Mouse (Mus musculus) liver, embryonic 16.5 days (tissue): ENCODE measurements around the gene Ccr6. TPM values are rescaled to one million over a fixed set of nuclear protein-coding genes. Genes with fewer than 3 reads are reported as not detected.

Source experiments
- ATAC-seq: fragments of 200-750 bp; cut with Nextera tagmentation; 2 replicates; pipeline ENCODE4 v1.8.0; 2017; ENCODE audit warnings: low read depth, mild to moderate bottlenecking, moderate number of reproducible peaks, moderate library complexity
- H3K27ac ChIP-seq: fragments of 300-500 bp; sonication (generic); 2 replicates; pipeline ENCODE4 v1.5.1; 2014; ENCODE audit warnings: mild to moderate bottlenecking, low read length
- H3K27me3 ChIP-seq: fragments of 300-500 bp; sonication (generic); 2 replicates; pipeline ENCODE4 v1.6.1; 2014; ENCODE audit warnings: low read depth, low read length, mixed read lengths; ENCODE audit not compliant: control insufficient read depth, insufficient read depth
- H3K36me3 ChIP-seq: fragments of 300-500 bp; sonication (generic); 2 replicates; pipeline ENCODE4 v1.6.1; 2014; ENCODE audit warnings: mild to moderate bottlenecking; ENCODE audit not compliant: control insufficient read depth, insufficient read depth
- H3K4me1 ChIP-seq: fragments of 300-500 bp; sonication (generic); 2 replicates; pipeline ENCODE4 v1.6.1; 2014; ENCODE audit warnings: low read depth, low read length, mixed read lengths; ENCODE audit not compliant: control insufficient read depth
- H3K4me2 ChIP-seq: fragments of 300-500 bp; sonication (generic); 2 replicates; pipeline ENCODE4 v1.6.1; 2014; ENCODE audit warnings: low read depth, low read length, mixed read lengths
- H3K4me3 ChIP-seq: fragments of 300-500 bp; sonication (generic); 2 replicates; pipeline ENCODE4 v1.5.1; 2014; ENCODE audit warnings: low read depth, mild to moderate bottlenecking, low read length
- H3K9ac ChIP-seq: fragments of 300-500 bp; sonication (generic); 2 replicates; pipeline ENCODE4 v1.6.1; 2014; ENCODE audit warnings: low read depth, low read length
- H3K9me3 ChIP-seq: fragments of 300-500 bp; sonication (generic); replicated peaks from 2 replicates; pipeline ENCODE4 v1.6.1; 2016; ENCODE audit warnings: low read length; ENCODE audit not compliant: control insufficient read depth
- WGBS: fragments of 180-500 bp; shearing (Covaris S2); extraction: QIAGEN DNeasy Blood & Tissue Kit; methylation state at CpG from one replicate; pipeline ENCODE4 v1.1.7; 2014; ENCODE audit not compliant: insufficient replicate concordance; 5-methylcytosine and 5-hydroxymethylcytosine counted together
- polyA plus RNA-seq: library from polyadenylated mRNA; unstranded; fragments of >200 nt; fragmentation: Nextera tagmentation; extraction: Ambion mirVana; gene quantifications from 2 replicates; pipeline ENCODE4 v1.2.1, GENCODE M21; 2015

The Ccr6 gene
- polyA plus RNA-seq, 1 experiment from 2014 or later = 0.08 TPM

GRCm38 (mm10) chr17:8225746-8226145 is 10.1 kb upstream of the Ccr6 start:
- 51% methylated on average over 4 of the region's 4 CpGs for WGBS
- no peak overlapping the region for H3K27ac ChIP-seq
- H3K36me3 ChIP-seq = no peaks in the 10 kb centered on the region
- no peak overlapping the region for H3K9ac ChIP-seq
- no peaks in the 10 kb centered on the region for H3K4me1 ChIP-seq
- H3K4me3 ChIP-seq = no peak overlapping the region
- ATAC-seq = no peak; the same call in 1 of the 2 replicates
- H3K4me2 ChIP-seq = no peak overlapping the region
- H3K9me3 ChIP-seq = no peaks in the 10 kb centered on the region
- H3K27me3 ChIP-seq = no peaks in the 10 kb centered on the region

DNA sequence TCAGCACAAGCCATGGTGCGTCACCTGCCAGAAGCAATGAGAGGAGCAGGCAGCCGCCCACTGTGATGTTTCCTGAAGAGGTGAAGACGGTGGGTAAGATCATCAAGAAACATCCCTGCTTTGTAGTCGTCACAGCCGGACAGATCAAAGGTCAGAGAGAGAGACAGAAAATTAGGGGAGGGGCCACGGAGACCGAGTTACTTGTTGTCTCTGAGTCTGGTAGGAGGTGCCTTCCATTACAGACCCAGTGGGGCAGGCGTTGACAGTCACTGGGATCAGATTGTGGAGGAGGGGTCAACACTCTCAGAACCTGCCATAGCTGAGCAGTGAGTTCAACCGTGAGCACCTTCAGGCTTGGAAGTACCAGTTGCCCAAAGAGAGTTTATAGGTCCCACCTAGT is 7.2 kb upstream of the Ccr6 start:
- WGBS = 52% methylated on average over 9 of the region's 9 CpGs
- H3K4me1 ChIP-seq = no peaks in the 10 kb centered on the region
- H3K27me3 ChIP-seq = no peaks in the 10 kb centered on the region
- no peak overlapping the region for H3K4me3 ChIP-seq
- no peak overlapping the region for H3K9ac ChIP-seq
- no peak for ATAC-seq
- H3K9me3 ChIP-seq = no peaks in the 10 kb centered on the region
- no peaks in the 10 kb centered on the region for H3K36me3 ChIP-seq
- H3K4me2 ChIP-seq = no peak overlapping the region
- H3K27ac ChIP-seq = no peak overlapping the region

GRCm38 (mm10) chr17:8229607-8230006 is 6.2 kb upstream of the Ccr6 start:
- Histone ChIP-seq H3K4me3 (no peak overlapping the region), H3K36me3 (no peaks in the 10 kb centered on the region), H3K27me3 (no peaks in the 10 kb centered on the region), H3K4me2 (no peak overlapping the region), H3K4me1 (no peaks in the 10 kb centered on the region), H3K9me3 (no peaks in the 10 kb centered on the region), H3K9ac (no peak overlapping the region), H3K27ac (no peak overlapping the region)
- no peak for ATAC-seq
- 59% methylated on average over 3 of the region's 3 CpGs for WGBS

DNA sequence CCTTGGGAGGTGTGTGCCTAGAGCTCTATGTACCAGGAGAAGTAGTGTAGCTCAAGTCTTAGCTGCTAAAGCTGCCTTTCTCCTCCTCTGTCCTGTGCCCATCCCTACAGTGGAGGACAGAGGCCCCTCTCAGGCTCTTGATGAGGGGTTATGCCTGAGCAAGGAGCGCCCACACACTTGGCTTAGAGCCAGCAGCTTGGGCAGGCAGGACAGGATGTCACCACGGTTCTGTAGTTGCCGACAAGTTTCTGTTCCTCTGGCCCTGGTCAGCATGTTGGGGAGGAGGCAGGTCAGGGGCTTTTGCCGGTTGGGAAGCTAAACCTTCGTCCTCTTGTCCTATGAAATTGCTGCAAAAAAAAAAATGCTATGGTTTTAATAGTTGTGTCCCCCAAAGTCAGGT is 3.8 kb upstream of the Ccr6 start:
- 46% methylated on average over 5 of the region's 5 CpGs for WGBS

GRCm38 (mm10) chr17:8233618-8234214 is 2.1 kb upstream of the Ccr6 start:
- no peak for ATAC-seq
- Histone ChIP-seq H3K4me3 (no peak overlapping the region), H3K4me1 (no peaks in the 10 kb centered on the region), H3K27me3 (no peaks in the 10 kb centered on the region), H3K9me3 (no peaks in the 10 kb centered on the region), H3K36me3 (no peaks in the 10 kb centered on the region), H3K27ac (no peak overlapping the region), H3K4me2 (no peak overlapping the region), H3K9ac (no peak overlapping the region)
- WGBS = 47% methylated on average over 15 of the region's 15 CpGs

More for the DNA sequence above, 3.8 kb upstream of the Ccr6 start:
- no peak for ATAC-seq
- Histone ChIP-seq H3K27ac (no peak overlapping the region), H3K36me3 (no peaks in the 10 kb centered on the region), H3K4me2 (no peak overlapping the region), H3K9ac (no peak overlapping the region), H3K9me3 (no peaks in the 10 kb centered on the region), H3K27me3 (no peaks in the 10 kb centered on the region), H3K4me3 (no peak overlapping the region), H3K4me1 (no peaks in the 10 kb centered on the region)

DNA sequence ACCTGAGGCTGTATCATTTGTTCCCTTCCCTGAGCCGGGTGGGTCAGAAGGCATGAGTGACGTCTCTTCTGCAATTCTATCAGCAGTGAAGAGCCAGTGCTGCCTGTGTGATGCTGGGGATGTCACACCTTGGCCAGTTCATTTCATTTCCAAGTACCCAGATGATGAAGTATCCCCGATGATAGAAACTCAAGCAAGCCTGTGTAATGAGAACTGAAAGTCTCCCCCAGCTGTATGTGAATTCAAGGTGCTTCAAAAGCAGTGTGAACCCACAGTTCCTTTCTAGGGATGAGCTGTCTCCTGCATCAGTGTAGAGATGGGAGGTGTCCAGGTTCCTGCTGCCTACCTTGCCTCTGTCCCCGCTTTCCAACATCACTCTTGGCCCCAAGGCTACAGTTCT is 1.3 kb upstream of the Ccr6 start:
- H3K27ac ChIP-seq = no peak overlapping the region
- WGBS = 50% methylated on average over 4 of the region's 4 CpGs
- no peak for ATAC-seq
- H3K9ac ChIP-seq = no peak overlapping the region
- H3K9me3 ChIP-seq = no peaks in the 10 kb centered on the region
- H3K27me3 ChIP-seq = no peaks in the 10 kb centered on the region
- H3K4me2 ChIP-seq = no peak overlapping the region
- H3K36me3 ChIP-seq = no peaks in the 10 kb centered on the region
- no peaks in the 10 kb centered on the region for H3K4me1 ChIP-seq
- no peak overlapping the region for H3K4me3 ChIP-seq

GRCm38 (mm10) chr17:8238012-8238710 is 2.3 kb downstream of the Ccr6 start:
- Histone ChIP-seq H3K27me3 (no peaks in the 10 kb centered on the region), H3K9me3 (no peaks in the 10 kb centered on the region), H3K4me2 (no peak overlapping the region), H3K4me3 (no peak overlapping the region), H3K9ac (no peak overlapping the region), H3K4me1 (no peaks in the 10 kb centered on the region), H3K27ac (no peak overlapping the region), H3K36me3 (no peaks in the 10 kb centered on the region)
- WGBS = 48% methylated on average over 15 of the region's 15 CpGs
- no peak for ATAC-seq

DNA sequence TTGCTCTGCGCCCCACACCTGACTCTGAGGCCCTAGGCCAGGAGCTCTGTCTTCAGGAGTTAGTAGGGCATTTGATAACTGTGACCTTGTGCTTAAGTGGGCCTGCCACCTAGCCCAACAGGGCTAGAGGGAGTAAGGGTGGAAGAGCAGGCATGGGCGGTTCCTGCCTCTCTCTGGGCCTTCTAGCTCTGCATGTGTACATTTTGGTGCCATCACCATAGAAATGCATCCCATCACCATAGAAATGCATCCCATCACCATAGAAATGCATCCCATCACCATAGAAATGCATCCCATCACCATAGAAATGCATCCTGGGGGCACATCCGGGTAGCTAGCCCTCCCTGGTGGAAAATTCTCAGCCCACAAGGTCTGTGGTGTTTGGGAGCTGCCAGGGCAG is 3.7 kb downstream of the Ccr6 start:
- Histone ChIP-seq H3K4me1 (no peaks in the 10 kb centered on the region), H3K4me2 (no peak overlapping the region), H3K4me3 (no peak overlapping the region), H3K9ac (no peak overlapping the region), H3K36me3 (no peaks in the 10 kb centered on the region), H3K27me3 (no peaks in the 10 kb centered on the region), H3K27ac (no peak overlapping the region), H3K9me3 (no peaks in the 10 kb centered on the region)
- ATAC-seq = no peak
- 50% methylated on average over 3 of the region's 3 CpGs for WGBS

GRCm38 (mm10) chr17:8240517-8240916 is 4.7 kb downstream of the Ccr6 start:
- Histone ChIP-seq H3K4me1 (no peaks in the 10 kb centered on the region), H3K4me3 (no peak overlapping the region), H3K27ac (no peak overlapping the region), H3K9ac (no peak overlapping the region), H3K27me3 (no peaks in the 10 kb centered on the region), H3K9me3 (no peaks in the 10 kb centered on the region), H3K36me3 (no peaks in the 10 kb centered on the region), H3K4me2 (no peak overlapping the region)
- ATAC-seq = no peak
- WGBS = 43% methylated on average over 4 of the region's 4 CpGs
